Mouse (Mus musculus): Measurements from ENCODE around the gene Thbs1.
A peak's percentile ranks its signal among the peaks of the same experiment; 100 is the strongest.

Gene Thbs1

GRCm38 (mm10) chr2:118113808-118114524 is 2.3 kb downstream of the Thbs1 start:
- peak; percentile 31 for DNase-seq (ENCODE audit: low spot score)

DNA sequence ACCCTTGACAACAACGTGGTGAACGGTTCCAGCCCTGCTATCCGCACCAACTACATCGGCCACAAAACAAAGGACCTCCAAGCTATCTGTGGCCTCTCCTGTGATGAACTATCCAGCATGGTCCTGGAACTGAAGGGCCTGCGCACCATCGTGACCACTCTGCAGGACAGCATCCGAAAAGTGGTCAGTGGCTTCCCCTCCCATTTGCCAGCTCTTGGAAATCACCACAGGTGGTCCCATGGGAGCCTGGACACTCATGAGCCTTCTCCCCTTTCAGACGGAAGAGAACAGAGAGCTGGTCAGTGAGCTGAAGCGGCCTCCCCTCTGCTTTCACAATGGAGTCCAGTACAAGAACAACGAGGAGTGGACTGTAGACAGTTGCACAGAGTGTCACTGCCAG is 3.0 kb downstream of the Thbs1 start:
- DNase-seq (ENCODE audit: low spot score), result no peak

- DNase-seq (ENCODE audit: low spot score), result no peak
Measured at GRCm38 (mm10) chr2:118115647-118116046, 4.0 kb downstream of the Thbs1 start.

DNA sequence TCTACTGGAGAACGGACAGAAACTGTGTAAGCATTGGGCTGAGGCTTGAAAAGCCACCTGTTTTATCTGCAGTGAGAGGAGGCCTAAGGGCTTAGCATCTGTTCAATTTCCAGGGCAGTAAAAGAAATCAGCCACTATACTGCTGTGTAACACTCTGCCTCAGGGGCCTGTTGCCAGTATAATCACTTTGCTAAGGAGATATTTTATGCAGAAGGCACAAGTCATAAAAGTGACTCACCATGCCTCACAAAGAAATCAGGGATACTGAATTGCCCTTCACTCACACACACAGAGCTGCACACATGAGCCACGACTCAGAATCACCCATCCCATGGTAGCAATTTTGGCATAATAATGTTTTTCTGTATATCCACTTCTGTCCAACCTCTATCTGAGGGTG is 4.5 kb downstream of the Thbs1 start:
- DNase-seq (ENCODE audit: low spot score), result no peak

GRCm38 (mm10) chr2:118116754-118117290 is 5.1 kb downstream of the Thbs1 start:
- DNase-seq (ENCODE audit: low spot score), result no peak

GRCm38 (mm10) chr2:118117401-118117800 is 5.7 kb downstream of the Thbs1 start:
- DNase-seq (ENCODE audit: low spot score), result no peak

DNA sequence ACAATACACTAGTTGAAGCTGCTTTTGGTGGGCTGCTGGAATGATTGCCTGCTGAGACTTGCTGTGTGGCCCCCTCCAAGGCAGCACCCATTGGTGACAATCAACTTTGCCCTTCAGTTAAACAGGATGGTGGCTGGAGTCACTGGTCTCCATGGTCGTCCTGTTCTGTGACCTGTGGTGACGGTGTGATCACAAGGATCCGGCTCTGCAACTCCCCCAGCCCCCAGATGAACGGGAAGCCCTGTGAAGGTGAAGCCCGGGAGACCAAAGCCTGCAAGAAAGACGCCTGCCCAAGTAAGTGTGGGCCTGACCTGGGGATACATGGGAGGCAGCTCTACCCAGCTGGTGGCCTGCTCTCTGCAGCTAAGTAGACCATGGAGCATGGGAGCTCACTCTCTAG is 6.4 kb downstream of the Thbs1 start:
- DNase-seq (ENCODE audit: low spot score), result no peak

DNA sequence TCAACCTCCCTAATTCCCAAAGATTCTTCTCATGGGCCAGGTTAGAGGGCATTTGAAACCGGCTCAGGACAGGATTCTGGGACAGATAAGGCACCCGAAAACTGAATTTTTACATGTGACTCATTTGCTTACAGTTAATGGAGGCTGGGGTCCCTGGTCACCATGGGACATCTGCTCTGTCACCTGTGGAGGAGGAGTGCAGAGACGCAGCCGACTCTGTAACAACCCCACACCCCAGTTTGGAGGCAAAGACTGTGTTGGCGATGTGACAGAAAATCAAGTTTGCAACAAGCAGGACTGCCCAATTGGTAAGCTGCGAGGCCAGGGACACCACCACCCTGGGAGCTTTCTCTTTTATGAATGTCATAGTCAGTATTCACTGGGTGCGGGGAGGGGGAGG is 6.8 kb downstream of the Thbs1 start:
- no peak for DNase-seq (ENCODE audit: low spot score)

DNA sequence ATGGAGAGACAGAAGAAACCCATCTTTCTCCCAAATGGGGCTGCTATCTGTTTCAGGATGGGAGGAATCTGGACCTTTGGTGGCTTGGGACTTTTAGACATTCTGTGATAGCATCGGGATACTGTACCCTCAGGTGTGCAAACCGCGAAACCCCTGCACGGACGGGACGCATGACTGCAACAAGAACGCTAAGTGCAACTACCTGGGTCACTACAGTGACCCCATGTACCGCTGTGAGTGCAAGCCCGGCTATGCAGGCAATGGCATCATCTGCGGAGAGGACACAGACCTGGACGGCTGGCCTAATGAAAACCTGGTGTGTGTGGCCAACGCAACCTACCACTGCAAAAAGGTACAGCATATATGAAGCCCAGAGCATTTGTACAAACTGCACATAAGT is 8.0 kb downstream of the Thbs1 start:
- no peak for DNase-seq (ENCODE audit: low spot score)

DNA sequence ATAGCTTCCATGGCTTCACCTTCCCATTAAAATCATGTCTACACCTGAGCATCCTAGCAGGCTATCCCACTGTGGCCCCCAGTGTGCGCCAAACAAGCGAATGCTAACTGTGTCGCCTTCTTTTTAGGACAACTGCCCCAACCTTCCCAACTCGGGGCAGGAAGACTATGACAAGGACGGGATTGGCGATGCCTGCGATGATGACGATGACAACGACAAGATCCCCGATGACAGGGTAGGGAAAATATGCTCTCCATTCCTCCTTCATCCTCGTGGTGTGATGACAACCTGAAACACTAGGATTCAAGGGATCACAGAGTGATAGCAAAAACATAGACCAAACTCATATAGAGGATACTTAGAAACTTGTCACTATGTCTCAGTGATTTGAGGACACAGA is 8.4 kb downstream of the Thbs1 start:
- no peak for DNase-seq (ENCODE audit: low spot score)

DNA sequence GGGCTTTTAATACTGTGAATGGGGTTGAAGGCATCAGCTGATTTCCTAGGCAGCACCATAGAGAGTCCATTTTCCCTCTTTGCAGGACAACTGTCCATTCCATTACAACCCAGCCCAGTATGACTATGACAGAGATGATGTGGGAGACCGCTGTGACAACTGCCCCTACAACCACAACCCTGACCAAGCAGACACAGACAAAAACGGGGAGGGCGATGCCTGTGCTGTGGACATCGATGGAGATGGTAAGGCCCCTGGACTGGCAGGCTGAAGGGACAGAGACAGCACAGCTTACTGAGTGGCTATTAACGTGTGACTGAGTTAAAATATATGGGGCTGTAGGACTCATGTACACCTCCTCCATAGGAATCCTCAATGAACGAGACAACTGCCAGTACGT is 9.1 kb downstream of the Thbs1 start:
- DNase-seq (ENCODE audit: low spot score), result no peak

GRCm38 (mm10) chr2:118122291-118122690 is 10.6 kb downstream of the Thbs1 start:
- no peak for DNase-seq (ENCODE audit: low spot score)

DNA sequence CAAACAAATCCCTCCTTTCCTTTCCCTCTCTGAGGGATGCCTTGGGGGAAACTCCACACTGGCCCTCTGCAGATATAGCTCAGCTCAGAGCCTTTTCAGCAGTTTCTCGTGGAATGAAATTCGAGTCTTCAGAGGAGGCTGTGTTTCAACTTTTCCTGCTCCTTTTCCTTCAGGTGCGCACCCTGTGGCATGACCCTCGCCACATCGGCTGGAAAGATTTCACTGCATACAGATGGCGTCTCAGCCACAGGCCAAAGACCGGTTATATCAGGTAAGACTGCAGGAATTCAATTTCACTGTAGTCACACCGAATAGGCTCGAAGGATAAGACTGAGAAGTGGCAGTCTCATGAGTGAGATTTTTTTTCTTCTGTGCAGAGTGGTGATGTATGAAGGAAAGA is 12.1 kb downstream of the Thbs1 start:
- DNase-seq (ENCODE audit: low spot score), result no peak

- DNase-seq (ENCODE audit: low spot score), result no peak
Measured at GRCm38 (mm10) chr2:118124437-118124836, 12.8 kb downstream of the Thbs1 start.

GRCm38 (mm10) chr2:118125211-118125939 is 13.7 kb downstream of the Thbs1 start:
- DNase-seq (ENCODE audit: low spot score), result no peak

DNA sequence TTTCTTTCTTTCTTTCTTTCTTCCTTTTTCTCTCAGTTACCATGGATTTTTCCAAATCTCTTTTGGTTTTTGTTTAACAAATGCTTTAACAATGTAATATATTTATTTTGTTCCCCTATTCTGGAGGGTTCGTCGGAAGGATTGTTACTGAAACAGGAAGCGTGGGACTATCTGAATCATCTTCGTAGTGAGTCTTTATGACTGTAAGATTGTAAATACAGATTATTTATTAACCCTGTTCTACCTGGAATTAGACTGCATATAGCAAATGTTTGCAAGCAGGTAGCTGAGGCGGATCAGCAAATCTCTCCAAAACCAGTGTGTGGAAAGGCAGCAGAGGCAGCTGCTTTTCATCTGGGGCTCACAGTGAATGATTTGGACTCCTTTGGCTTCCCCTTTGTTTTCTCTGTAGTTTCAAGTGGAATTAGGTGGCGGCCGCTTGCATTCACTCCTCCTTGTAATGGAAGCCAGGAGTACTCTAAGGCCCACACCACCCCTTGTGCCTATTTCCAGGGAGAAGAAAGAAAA is 14.3 kb downstream of the Thbs1 start:
- DNase-seq (ENCODE audit: low spot score), result no peak

DNA sequence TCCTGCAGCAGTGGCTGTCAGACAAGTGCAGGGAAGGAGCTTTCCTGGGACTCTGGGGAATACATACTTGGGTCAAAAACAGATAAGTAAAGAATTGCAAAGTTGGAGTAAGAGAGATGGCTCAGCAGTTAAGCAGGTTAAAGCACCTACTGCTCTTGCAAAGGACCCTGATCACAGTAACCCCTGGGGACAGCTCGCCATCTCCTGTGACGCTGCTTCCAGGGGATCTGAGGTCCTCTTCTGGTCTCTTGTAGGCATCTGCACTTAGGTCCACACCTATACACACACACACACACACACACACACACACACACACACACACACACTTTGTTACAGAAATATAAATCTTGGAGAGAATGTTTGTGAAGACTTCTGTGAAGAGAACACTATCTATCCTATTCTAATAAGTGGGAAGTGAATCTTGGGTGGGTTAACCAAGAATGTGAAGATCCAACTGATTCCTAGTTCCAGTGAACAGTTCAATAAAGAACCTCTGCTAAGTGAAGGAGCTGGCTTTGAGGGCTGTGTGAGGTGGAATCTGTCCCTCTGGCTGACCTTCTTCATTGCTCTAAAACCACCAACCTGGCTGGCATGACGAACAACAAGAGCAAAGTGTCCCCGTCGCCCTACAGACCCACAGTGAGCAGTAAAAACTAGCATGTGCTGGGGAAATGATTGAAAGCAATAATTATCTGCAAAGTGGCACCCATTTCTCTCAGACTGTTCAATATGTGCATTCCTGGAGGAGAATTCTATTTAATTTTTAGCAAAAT is 16.0 kb downstream of the Thbs1 start:
- DNase-seq (ENCODE audit: low spot score), result no peak

DNA sequence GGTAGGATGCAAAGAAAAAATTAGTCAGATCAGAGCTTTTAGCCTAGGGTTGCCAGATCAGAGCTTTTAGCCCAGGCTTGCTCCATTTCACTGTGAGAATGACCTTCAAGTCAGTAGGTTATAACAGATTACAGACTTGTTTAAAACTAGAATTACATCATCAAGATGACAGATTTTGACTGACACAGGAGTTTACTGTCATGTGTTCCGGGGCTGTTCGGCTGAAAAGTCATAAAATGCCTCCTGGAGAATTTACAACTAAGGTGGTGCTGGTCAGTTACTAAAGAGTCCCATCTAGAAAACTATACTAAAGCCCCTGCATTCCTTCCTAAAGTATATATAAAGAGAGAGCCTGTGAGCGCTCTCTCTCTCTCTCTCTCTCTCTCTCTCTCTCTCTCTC is 16.6 kb downstream of the Thbs1 start:
- no peak for DNase-seq (ENCODE audit: low spot score)

- DNase-seq (ENCODE audit: low spot score), result no peak
Measured at GRCm38 (mm10) chr2:118137071-118137470, 25.4 kb downstream of the Thbs1 start.

GRCm38 (mm10) chr2:118137776-118138175 is 26.1 kb downstream of the Thbs1 start:
- no peak for DNase-seq (ENCODE audit: low spot score)

GRCm38 (mm10) chr2:118139261-118139660 is 27.6 kb downstream of the Thbs1 start:
- DNase-seq (ENCODE audit: low spot score), result no peak

GRCm38 (mm10) chr2:118141651-118142050 is 30.0 kb downstream of the Thbs1 start:
- DNase-seq (ENCODE audit: low spot score), result no peak
